Mouse (Mus musculus): ENCODE data around the gene Btbd8. TPM values are rescaled to one million over a fixed set of nuclear protein-coding genes. Genes with fewer than 3 reads are reported as not detected.

Gene Btbd8
- polyA plus RNA-seq, 1 experiment from 2014 or later = 11.7 TPM

- Histone ChIP-seq H3K4me2 (replicated peaks; ENCODE audit: low read depth, low read length) (no peak overlapping the region), H3K9me3 (ENCODE audit: control insufficient read depth, low read length) (no peaks in the 10 kb centered on the region), H3K36me3 (ENCODE audit: control insufficient read depth, insufficient read depth, low read length) (no peaks in the 10 kb centered on the region), H3K9ac (ENCODE audit: low read depth, low read length) (no peak overlapping the region), H3K4me1 (replicated peaks; ENCODE audit: control insufficient read depth, insufficient read depth, low read length) (no peaks in the 10 kb centered on the region), H3K27me3 (ENCODE audit: control insufficient read depth, insufficient read depth, low read length) (no peaks in the 10 kb centered on the region), H3K27ac (ENCODE audit: low read depth, low read length) (no peak overlapping the region), H3K4me3 (ENCODE audit: low read depth, low read length) (no peak overlapping the region)
- DNase-seq (ENCODE audit: low spot score) = peak; percentile 10
- WGBS = 83% methylated on average over 10 of the region's 10 CpGs
- ATAC-seq (ENCODE audit: low FRiP score) = no peak
These were observed 33.0 kb downstream of the Btbd8 start for GRCm38 (mm10) chr5:107470600-107471329.

GRCm38 (mm10) chr5:107480194-107480593 is 42.4 kb downstream of the Btbd8 start:
- no peak overlapping the region for H3K9ac ChIP-seq (ENCODE audit: low read depth, low read length)
- no peak overlapping the region for H3K27ac ChIP-seq (ENCODE audit: low read depth, low read length)
- no peak overlapping the region for H3K4me3 ChIP-seq (ENCODE audit: low read depth, low read length)
- 96% methylated on average over 2 of the region's 2 CpGs for WGBS
- DNase-seq (ENCODE audit: low spot score) (no peak), ATAC-seq (ENCODE audit: low FRiP score) (no peak)
- no peaks in the 10 kb centered on the region for H3K9me3 ChIP-seq (ENCODE audit: control insufficient read depth, low read length)
- no peaks in the 10 kb centered on the region for H3K36me3 ChIP-seq (ENCODE audit: control insufficient read depth, insufficient read depth, low read length)
- no peaks in the 10 kb centered on the region for H3K4me1 ChIP-seq (replicated peaks; ENCODE audit: control insufficient read depth, insufficient read depth, low read length)
- H3K4me2 ChIP-seq (replicated peaks; ENCODE audit: low read depth, low read length) = no peak overlapping the region
- H3K27me3 ChIP-seq (ENCODE audit: control insufficient read depth, insufficient read depth, low read length) = no peaks in the 10 kb centered on the region

GRCm38 (mm10) chr5:107488996-107489395 is 51.2 kb downstream of the Btbd8 start:
- no peak for DNase-seq (ENCODE audit: low spot score)
- WGBS = 68% methylated on average over 4 of the region's 4 CpGs
- Histone ChIP-seq H3K27me3 (ENCODE audit: control insufficient read depth, insufficient read depth, low read length) (no peaks in the 10 kb centered on the region), H3K9ac (ENCODE audit: low read depth, low read length) (no peak overlapping the region), H3K9me3 (ENCODE audit: control insufficient read depth, low read length) (no peaks in the 10 kb centered on the region), H3K4me3 (ENCODE audit: low read depth, low read length) (no peak overlapping the region), H3K4me1 (replicated peaks; ENCODE audit: control insufficient read depth, insufficient read depth, low read length) (no peaks in the 10 kb centered on the region), H3K36me3 (ENCODE audit: control insufficient read depth, insufficient read depth, low read length) (no peaks in the 10 kb centered on the region), H3K4me2 (replicated peaks; ENCODE audit: low read depth, low read length) (no peak overlapping the region), H3K27ac (ENCODE audit: low read depth, low read length) (no peak overlapping the region)
- ATAC-seq (ENCODE audit: low FRiP score) = no peak

GRCm38 (mm10) chr5:107491036-107491435 is 53.2 kb downstream of the Btbd8 start:
- no peaks in the 10 kb centered on the region for H3K9me3 ChIP-seq (ENCODE audit: control insufficient read depth, low read length)
- H3K9ac ChIP-seq (ENCODE audit: low read depth, low read length) = no peak overlapping the region
- no peaks in the 10 kb centered on the region for H3K27me3 ChIP-seq (ENCODE audit: control insufficient read depth, insufficient read depth, low read length)
- H3K36me3 ChIP-seq (ENCODE audit: control insufficient read depth, insufficient read depth, low read length) = no peaks in the 10 kb centered on the region
- H3K4me1 ChIP-seq (replicated peaks; ENCODE audit: control insufficient read depth, insufficient read depth, low read length) = no peaks in the 10 kb centered on the region
- H3K4me3 ChIP-seq (ENCODE audit: low read depth, low read length) = no peak overlapping the region
- no peak overlapping the region for H3K4me2 ChIP-seq (replicated peaks; ENCODE audit: low read depth, low read length)
- DNase-seq (ENCODE audit: low spot score) (no peak), ATAC-seq (ENCODE audit: low FRiP score) (no peak)
- no peak overlapping the region for H3K27ac ChIP-seq (ENCODE audit: low read depth, low read length)
- 88% methylated on average over 9 of the region's 9 CpGs for WGBS

- no peak for ATAC-seq (ENCODE audit: low FRiP score)
These were observed 54.7 kb downstream of the Btbd8 start for GRCm38 (mm10) chr5:107492471-107492870.

GRCm38 (mm10) chr5:107494759-107495158 is 57.0 kb downstream of the Btbd8 start:
- Histone ChIP-seq H3K4me1 (replicated peaks; ENCODE audit: control insufficient read depth, insufficient read depth, low read length) (0 out of 2 replicates have a peak, but pooled peaks cover 2% of the 10 kb centered on the region), H3K9ac (ENCODE audit: low read depth, low read length) (no peak overlapping the region), H3K9me3 (ENCODE audit: control insufficient read depth, low read length) (no peaks in the 10 kb centered on the region), H3K27me3 (ENCODE audit: control insufficient read depth, insufficient read depth, low read length) (no peaks in the 10 kb centered on the region), H3K4me2 (replicated peaks; ENCODE audit: low read depth, low read length) (no peak overlapping the region), H3K36me3 (ENCODE audit: control insufficient read depth, insufficient read depth, low read length) (no peaks in the 10 kb centered on the region), H3K27ac (ENCODE audit: low read depth, low read length) (no peak overlapping the region), H3K4me3 (ENCODE audit: low read depth, low read length) (no peak overlapping the region)
- WGBS = 97% methylated on average over 5 of the region's 5 CpGs
- DNase-seq (ENCODE audit: low spot score) (no peak), ATAC-seq (ENCODE audit: low FRiP score) (no peak)

More at GRCm38 (mm10) chr5:107492471-107492870, 54.7 kb downstream of the Btbd8 start:
- no peaks in the 10 kb centered on the region for H3K36me3 ChIP-seq (ENCODE audit: control insufficient read depth, insufficient read depth, low read length)
- no peaks in the 10 kb centered on the region for H3K27me3 ChIP-seq (ENCODE audit: control insufficient read depth, insufficient read depth, low read length)
- no peaks in the 10 kb centered on the region for H3K9me3 ChIP-seq (ENCODE audit: control insufficient read depth, low read length)
- no peak for DNase-seq (ENCODE audit: low spot score)
- H3K9ac ChIP-seq (ENCODE audit: low read depth, low read length) = no peak overlapping the region
- no peak overlapping the region for H3K27ac ChIP-seq (ENCODE audit: low read depth, low read length)
- no peak overlapping the region for H3K4me3 ChIP-seq (ENCODE audit: low read depth, low read length)
- H3K4me1 ChIP-seq (replicated peaks; ENCODE audit: control insufficient read depth, insufficient read depth, low read length) = 0 out of 2 replicates have a peak, but pooled peaks cover under 1% of the 10 kb centered on the region
- WGBS = 88% methylated on average over 2 of the region's 2 CpGs
- no peak overlapping the region for H3K4me2 ChIP-seq (replicated peaks; ENCODE audit: low read depth, low read length)

- Histone ChIP-seq H3K4me1 (replicated peaks; ENCODE audit: control insufficient read depth, insufficient read depth, low read length) (0 out of 2 replicates have a peak, but pooled peaks cover 2% of the 10 kb centered on the region), H3K9me3 (ENCODE audit: control insufficient read depth, low read length) (no peaks in the 10 kb centered on the region), H3K4me3 (ENCODE audit: low read depth, low read length) (no peak overlapping the region), H3K4me2 (replicated peaks; ENCODE audit: low read depth, low read length) (no peak overlapping the region), H3K36me3 (ENCODE audit: control insufficient read depth, insufficient read depth, low read length) (no peaks in the 10 kb centered on the region), H3K27ac (ENCODE audit: low read depth, low read length) (no peak overlapping the region), H3K27me3 (ENCODE audit: control insufficient read depth, insufficient read depth, low read length) (no peaks in the 10 kb centered on the region), H3K9ac (ENCODE audit: low read depth, low read length) (no peak overlapping the region)
- ATAC-seq (ENCODE audit: low FRiP score) (no peak), DNase-seq (ENCODE audit: low spot score) (no peak)
- 90% methylated on average over 2 of the region's 2 CpGs for WGBS
These were observed 58.2 kb downstream of the Btbd8 start for GRCm38 (mm10) chr5:107496047-107496446.

GRCm38 (mm10) chr5:107497519-107498501 is 60.0 kb downstream of the Btbd8 start:
- H3K4me2 ChIP-seq (replicated peaks; ENCODE audit: low read depth, low read length) = peak overlapping the region; percentile 14; the same call in 1 of the 2 replicates
- peak overlapping the region; percentile 14; the same call in 1 of the 2 replicates for H3K27ac ChIP-seq (ENCODE audit: low read depth, low read length)
- H3K9ac ChIP-seq (ENCODE audit: low read depth, low read length) = no peak overlapping the region
- ATAC-seq (ENCODE audit: low FRiP score) (peak; percentile 89), DNase-seq (ENCODE audit: low spot score) (peak; percentile 63)
- H3K4me1 ChIP-seq (replicated peaks; ENCODE audit: control insufficient read depth, insufficient read depth, low read length) = 0 out of 2 replicates have a peak, but pooled peaks cover 2% of the 10 kb centered on the region
- no peaks in the 10 kb centered on the region for H3K36me3 ChIP-seq (ENCODE audit: control insufficient read depth, insufficient read depth, low read length)
- 59% methylated on average over 10 of the region's 10 CpGs for WGBS
- H3K27me3 ChIP-seq (ENCODE audit: control insufficient read depth, insufficient read depth, low read length) = no peaks in the 10 kb centered on the region
- H3K4me3 ChIP-seq (ENCODE audit: low read depth, low read length) = no peak overlapping the region; the same call in 1 of the 2 replicates
- no peaks in the 10 kb centered on the region for H3K9me3 ChIP-seq (ENCODE audit: control insufficient read depth, low read length)
